ENCODE assay signal across 10 mouse cellular contexts in genomic region chr1:74000810-74001448, GRCm38 (mm10).
DNase-seq lines count a peak whose midpoint lies in the region; ATAC-seq lines count a peak whose summit lies in the region.
"Had no signal": no experiment of that assay in that cellular context is flagged by ENCODE, and none has a peak within 500 bp of the region (broad histone marks: within the 10 kb centered on the region; RNA-seq: fewer than 3 reads in every experiment).

No protein-coding gene starts in this region.

- peak overlapping the region; percentile 9; the same call in 1 of the 2 replicates for H3K4me2 ChIP-seq in heart, embryonic 12.5 days
- no peak overlapping the region for H3K4me2 ChIP-seq in limb, embryonic 11.5 days (ENCODE audit: low read depth, severe bottlenecking)
- no peak overlapping the region for H3K4me2 ChIP-seq in hindbrain, embryonic 12.5 days (replicated peaks)
- H3K4me2 ChIP-seq: hindbrain, embryonic 14.5 days; neural tube, embryonic 12.5 days had no signal

- peaks cover 98% of the 10 kb centered on the region for H3K4me1 ChIP-seq in heart, embryonic 12.5 days (replicated peaks)
- peaks cover 79% of the 10 kb centered on the region for H3K4me1 ChIP-seq in megakaryocyte, embryonic 14.5 days
- peaks cover 31% of the 10 kb centered on the region for H3K4me1 ChIP-seq in limb, embryonic 11.5 days (ENCODE audit: control insufficient read depth, insufficient read depth, low read length)
- H3K4me1 ChIP-seq in hindbrain, embryonic 12.5 days = peaks cover 19% of the 10 kb centered on the region

- DNase-seq in heart, postnatal 4 days = no peak
- no peak for DNase-seq in limb, embryonic 11.5 days (ENCODE audit: low spot score)
- DNase-seq in yolk sac, embryonic 10.5 days (ENCODE audit: low spot score) = peak; percentile 68
- no peak for DNase-seq in right cerebral cortex, adult 18-20 months

- H3K9ac ChIP-seq in heart, embryonic 12.5 days = peak overlapping the region; percentile 52
- no peak overlapping the region for H3K9ac ChIP-seq in limb, embryonic 11.5 days (ENCODE audit: low read length)
- no peak overlapping the region for H3K9ac ChIP-seq in hindbrain, embryonic 12.5 days
- H3K9ac ChIP-seq: hindbrain, embryonic 14.5 days; neural tube, embryonic 12.5 days had no signal

- H3K9me3 ChIP-seq in heart, embryonic 12.5 days (replicated peaks) = no peaks in the 10 kb centered on the region
- no peaks in the 10 kb centered on the region for H3K9me3 ChIP-seq in megakaryocyte, embryonic 14.5 days
- H3K9me3 ChIP-seq in limb, embryonic 11.5 days (ENCODE audit: control insufficient read depth, low read length) = no peaks in the 10 kb centered on the region
- H3K9me3 ChIP-seq in hindbrain, embryonic 12.5 days (replicated peaks) = no peaks in the 10 kb centered on the region
- H3K9me3 ChIP-seq: neural tube, embryonic 12.5 days had no signal

- H3K4me3 ChIP-seq in heart, embryonic 12.5 days = no peak overlapping the region
- peak overlapping the region; percentile 87 for H3K4me3 ChIP-seq in megakaryocyte, embryonic 14.5 days (replicated peaks)
- H3K4me3 ChIP-seq in limb, embryonic 11.5 days (ENCODE audit: low read depth, low read length) = no peak overlapping the region
- H3K4me3 ChIP-seq in hindbrain, embryonic 12.5 days = no peak overlapping the region
- H3K4me3 ChIP-seq: neural tube, embryonic 12.5 days had no signal

- no peaks in the 10 kb centered on the region for H3K27me3 ChIP-seq in heart, embryonic 12.5 days (replicated peaks)
- H3K27me3 ChIP-seq in megakaryocyte, embryonic 14.5 days (replicated peaks) = peaks cover 4% of the 10 kb centered on the region
- no peaks in the 10 kb centered on the region for H3K27me3 ChIP-seq in limb, embryonic 11.5 days (ENCODE audit: control insufficient read depth, insufficient read depth, low read length)
- H3K27me3 ChIP-seq in hindbrain, embryonic 12.5 days = no peaks in the 10 kb centered on the region
- H3K27me3 ChIP-seq: neural tube, embryonic 12.5 days had no signal

- H3K27ac ChIP-seq in heart, embryonic 12.5 days (ENCODE audit: poor library complexity, severe bottlenecking) = peak overlapping the region; percentile 96
- peak overlapping the region; percentile 81 for H3K27ac ChIP-seq in limb, embryonic 11.5 days (replicated peaks; ENCODE audit: low read depth, low read length)
- H3K27ac ChIP-seq in hindbrain, embryonic 12.5 days = no peak overlapping the region
- H3K27ac ChIP-seq: neural tube, embryonic 12.5 days had no signal

- WGBS in heart, embryonic 12.5 days = 64% methylated on average over 2 of the region's 2 CpGs
- WGBS in limb, embryonic 11.5 days = 30% methylated on average over 2 of the region's 2 CpGs
- WGBS in hindbrain, embryonic 12.5 days = 82% methylated on average over 2 of the region's 2 CpGs

- ATAC-seq in heart, embryonic 12.5 days (ENCODE audit: insufficient number of reproducible peaks, low FRiP score) = no peak
- no peak for ATAC-seq in megakaryocyte, adult 5-6 weeks (ENCODE audit: poor library complexity, severe bottlenecking)
- no peak for ATAC-seq in limb, embryonic 11.5 days (ENCODE audit: insufficient number of reproducible peaks, low FRiP score, low TSS enrichment, low read depth)
- no peak for ATAC-seq in hindbrain, embryonic 12.5 days (ENCODE audit: low FRiP score)

- peaks cover 16% of the 10 kb centered on the region for H3K36me3 ChIP-seq in heart, embryonic 12.5 days
- peaks cover 10% of the 10 kb centered on the region for H3K36me3 ChIP-seq in megakaryocyte, embryonic 14.5 days (replicated peaks; ENCODE audit: low read length)
- H3K36me3 ChIP-seq in limb, embryonic 11.5 days (ENCODE audit: control insufficient read depth, insufficient read depth, low read length) = no peaks in the 10 kb centered on the region
- H3K36me3 ChIP-seq in hindbrain, embryonic 12.5 days = no peaks in the 10 kb centered on the region
- H3K36me3 ChIP-seq: neural tube, embryonic 12.5 days had no signal
